Mouse (Mus musculus) MEL (cell line): Measurements from ENCODE around the gene Fgfr2. TPM values are rescaled to one million over a fixed set of nuclear protein-coding genes. Genes with fewer than 3 reads are reported as not detected.
A peak's percentile ranks its signal among the peaks of the same experiment; 100 is the strongest.

Source experiments
- DNase-seq: peaks from one replicate; pipeline ENCODE4 v3.0.0; 2011; ENCODE audit warnings: low read depth, low spot score
- H3K27ac ChIP-seq: 2 replicates; pipeline ENCODE4 v1.5.1; 2012; ENCODE audit warnings: low read depth, mild to moderate bottlenecking, control low read depth, low read length, moderate library complexity; ENCODE audit not compliant: control insufficient read depth
- H3K27me3 ChIP-seq, 2 experiments: fragments of 150-350 bp in 1 of 2; sonication (generic) in 1 of 2; 2 replicates each; pipeline ENCODE4 v1.6.1; 2012; ENCODE audit warnings: low read length in 2 of 2, mild to moderate bottlenecking in 2 of 2, improper control_type of control experiment in 1 of 2, moderate library complexity in 1 of 2; ENCODE audit not compliant: insufficient read depth in 2 of 2, control insufficient read depth in 1 of 2
- H3K36me3 ChIP-seq, 2 experiments: 2 replicates each; pipeline ENCODE4 v1.6.1; 2012 to 2014; ENCODE audit warnings: low read length in 2 of 2, improper control_type of control experiment in 1 of 2, inconsistent platforms in 1 of 2, mild to moderate bottlenecking in 1 of 2; ENCODE audit not compliant: insufficient read depth in 2 of 2, control insufficient read depth in 1 of 2
- H3K4me1 ChIP-seq, 2 experiments: fragments of 150-350 bp in 1 of 2; sonication (generic) in 1 of 2; 2 replicates each; pipeline ENCODE4 v1.6.1; 2012; ENCODE audit warnings: low read length in 2 of 2, improper control_type of control experiment in 1 of 2, mild to moderate bottlenecking in 1 of 2; ENCODE audit not compliant: insufficient read depth in 2 of 2, control insufficient read depth in 1 of 2
- H3K4me3 ChIP-seq, 2 experiments: fragments of 150-350 bp in 1 of 2; sonication (generic) in 1 of 2; 2 replicates each; pipeline ENCODE4 v1.5.1; 2012; ENCODE audit warnings: low read depth in 2 of 2, low read length in 2 of 2, mild to moderate bottlenecking in 2 of 2, moderate library complexity in 2 of 2, control low read depth in 1 of 2, improper control_type of control experiment in 1 of 2; ENCODE audit not compliant: control insufficient read depth in 1 of 2, insufficient read depth in 1 of 2
- H3K79me2 ChIP-seq: 2 replicates; pipeline ENCODE4 v1.6.1; 2012; ENCODE audit warnings: mild to moderate bottlenecking, low read length, moderate library complexity; ENCODE audit not compliant: control insufficient read depth, poor library complexity, insufficient read depth
- H3K9ac ChIP-seq: 2 replicates; pipeline ENCODE4 v1.6.1; 2012; ENCODE audit warnings: low read depth, mild to moderate bottlenecking, control low read depth, low read length, moderate library complexity; ENCODE audit not compliant: control insufficient read depth, poor library complexity, severe bottlenecking
- H3K9me3 ChIP-seq: fragments of 150-350 bp; sonication (generic); replicated peaks from 2 replicates; pipeline ENCODE4 v1.6.1; 2012; ENCODE audit warnings: mild to moderate bottlenecking, low read length, improper control_type of control experiment, moderate library complexity; ENCODE audit not compliant: insufficient read depth
- CHD1 ChIP-seq: IDR thresholded peaks from 2 replicates; pipeline ENCODE4 v1.6.1; 2012; ENCODE audit warnings: low read depth, mild to moderate bottlenecking, inconsistent platforms, low read length, improper control_type of control experiment
- CHD2 ChIP-seq: IDR thresholded peaks from 2 replicates; pipeline ENCODE4 v1.6.1; 2011; ENCODE audit warnings: low read length, improper control_type of control experiment
- CTCF ChIP-seq, 3 experiments: IDR thresholded peaks in 2 of 3; conservative IDR thresholded peaks in 1 of 3; 2 replicates each; pipeline ENCODE4 v1.5.1; 2011 to 2012; ENCODE audit warnings: low read length in 3 of 3, low read depth in 2 of 3, mild to moderate bottlenecking in 2 of 3, improper control_type of control experiment in 1 of 3, inconsistent platforms in 1 of 3, mixed read lengths in 1 of 3, moderate library complexity in 1 of 3; ENCODE audit not compliant: control insufficient read depth in 1 of 3, insufficient read depth in 1 of 3, poor library complexity in 1 of 3, severe bottlenecking in 1 of 3
- ELF1 ChIP-seq: IDR thresholded peaks from 2 replicates; pipeline ENCODE4 v1.6.1; 2014; ENCODE audit warnings: low read depth, mild to moderate bottlenecking, inconsistent platforms, low read length, improper control_type of control experiment, moderate library complexity
- EP300 ChIP-seq, 2 experiments: IDR thresholded peaks; 2 replicates each; pipeline ENCODE4 v1.6.1; 2011; ENCODE audit warnings: improper control_type of control experiment in 2 of 2, low read length in 2 of 2, low read depth in 1 of 2, mild to moderate bottlenecking in 1 of 2
- ETS1 ChIP-seq: IDR thresholded peaks from 2 replicates; pipeline ENCODE4 v1.6.1; 2012; ENCODE audit warnings: low read depth, mild to moderate bottlenecking, inconsistent platforms, low read length, improper control_type of control experiment, moderate library complexity
- GABPA ChIP-seq: IDR thresholded peaks from 2 replicates; pipeline ENCODE4 v1.6.1; 2012; ENCODE audit warnings: low read depth, mild to moderate bottlenecking, inconsistent platforms, low read length, improper control_type of control experiment, moderate library complexity
- HCFC1 ChIP-seq: IDR thresholded peaks from 2 replicates; pipeline ENCODE4 v1.6.1; 2012; ENCODE audit warnings: low read depth, mild to moderate bottlenecking, inconsistent platforms, low read length, improper control_type of control experiment, moderate library complexity
- KAT2A ChIP-seq: conservative IDR thresholded peaks from 2 replicates; pipeline ENCODE4 v1.6.1; 2012; ENCODE audit warnings: low read depth, low read length, improper control_type of control experiment, inconsistent platforms
- MAFK ChIP-seq: IDR thresholded peaks from 2 replicates; pipeline ENCODE4 v1.6.1; 2011; ENCODE audit warnings: low read depth, mild to moderate bottlenecking, low read length, improper control_type of control experiment, borderline replicate concordance
- MAX ChIP-seq: IDR thresholded peaks from 2 replicates; pipeline ENCODE4 v1.6.1; 2011; ENCODE audit warnings: low read length, improper control_type of control experiment
- MAZ ChIP-seq: IDR thresholded peaks from 2 replicates; pipeline ENCODE4 v1.6.1; 2012; ENCODE audit warnings: low read depth, mild to moderate bottlenecking, inconsistent platforms, low read length, improper control_type of control experiment
- MEF2A ChIP-seq: IDR thresholded peaks from 2 replicates; pipeline ENCODE4 v1.6.1; 2014; ENCODE audit warnings: low read depth, mild to moderate bottlenecking, inconsistent platforms, low read length, improper control_type of control experiment; ENCODE audit not compliant: poor library complexity, insufficient replicate concordance, severe bottlenecking; ENCODE audit errors: extremely low read depth
- MYC ChIP-seq: IDR thresholded peaks from 2 replicates; pipeline ENCODE4 v1.6.1; 2011; ENCODE audit warnings: low read depth, mild to moderate bottlenecking, low read length, improper control_type of control experiment, moderate library complexity
- NELFE ChIP-seq: IDR thresholded peaks from 2 replicates; pipeline ENCODE4 v1.6.1; 2011; ENCODE audit warnings: low read depth, low read length, improper control_type of control experiment
- POLR2AphosphoS5 ChIP-seq: IDR thresholded peaks from 2 replicates; pipeline ENCODE4 v1.6.1; 2012; ENCODE audit warnings: low read depth, borderline replicate concordance, mild to moderate bottlenecking, inconsistent platforms, low read length, moderate library complexity, mixed read lengths
- RCOR1 ChIP-seq: IDR thresholded peaks from 2 replicates; pipeline ENCODE4 v1.6.1; 2012; ENCODE audit warnings: low read depth, mild to moderate bottlenecking, inconsistent platforms, low read length, improper control_type of control experiment
- SIN3A ChIP-seq: IDR thresholded peaks from 2 replicates; pipeline ENCODE4 v1.6.1; 2012; ENCODE audit warnings: low read length, improper control_type of control experiment, inconsistent platforms
- USF1 ChIP-seq: IDR thresholded peaks from 2 replicates; pipeline ENCODE4 v1.6.1; 2014; ENCODE audit warnings: low read depth, mild to moderate bottlenecking, inconsistent platforms, low read length, improper control_type of control experiment, moderate library complexity
- ZKSCAN1 ChIP-seq: IDR thresholded peaks from 2 replicates; pipeline ENCODE4 v1.6.1; 2012; ENCODE audit warnings: low read depth, mild to moderate bottlenecking, inconsistent platforms, low read length, improper control_type of control experiment, moderate library complexity
- polyA plus RNA-seq, 2 experiments: library from polyadenylated mRNA; stranded (reverse) in 1 of 2; unstranded in 1 of 2; fragments of >175 nt in 1 of 2; fragments of >200 nt in 1 of 2; gene quantifications; 2 replicates each; pipeline versions ENCODE4 v1.2.1 to v1.2.4; 2012; ENCODE audit warnings: low replicate concordance in 2 of 2, low read depth in 1 of 2; ENCODE audit not compliant: insufficient read length in 2 of 2, insufficient read depth in 1 of 2, missing spikeins in 1 of 2
- total RNA-seq: library from RNA; depleted of rRNA; stranded (reverse); fragments of 300-350 nt; gene quantifications from 2 replicates; pipeline ENCODE4 v1.2.3, GENCODE M21; 2012

Fgfr2 gene
- total and polyA plus RNA-seq, 3 experiments, result not detected

DNA sequence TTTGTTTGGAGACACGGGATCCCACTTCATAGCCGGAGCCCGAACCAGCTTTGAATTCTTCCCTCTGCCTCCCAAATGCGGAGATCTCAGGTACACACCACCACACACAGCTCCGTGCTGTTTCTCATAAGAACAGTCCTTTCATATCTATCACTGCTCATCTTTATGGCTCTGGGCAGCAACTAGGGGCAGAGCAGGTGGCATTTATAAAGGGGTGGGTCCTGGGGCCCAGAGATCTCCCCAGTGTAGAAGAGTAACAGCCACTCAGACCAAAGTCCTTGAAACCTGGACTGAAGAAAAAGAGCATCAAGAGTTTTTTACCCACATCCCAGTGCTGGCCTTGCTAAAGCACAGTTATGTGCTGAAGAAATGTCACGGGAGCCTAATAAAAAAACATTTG is 542.6 kb downstream of the Fgfr2 start:
- H3K27ac ChIP-seq, result no peak overlapping the region
- peaks cover 0 to 6% of the 10 kb centered on the region in 2 experiments; a peak in 2 of 4 replicates for H3K4me1 ChIP-seq
- H3K27me3 ChIP-seq, result no peaks in the 10 kb centered on the region
- peaks cover 1% of the 10 kb centered on the region; the same call in 1 of the 2 replicates for H3K79me2 ChIP-seq
- TF ChIP-seq MAFK (no peak), GABPA (no peak), MAX (no peak), EP300 (IDR thresholded peaks at IDR 0.05; ENCODE audit: low read depth in 1 of 2, low read length in 2 of 2) (no peak), SIN3A (no peak), CTCF (IDR thresholded peaks at IDR 0.05 in 2 of 3, conservative IDR thresholded peaks at IDR 0.05 in 1 of 3; ENCODE audit: control insufficient read depth in 1 of 3, insufficient read depth in 1 of 3, low read depth in 2 of 3, low read length in 3 of 3, poor library complexity in 1 of 3, severe bottlenecking in 1 of 3) (no peak), POLR2AphosphoS5 (no peak), HCFC1 (no peak), NELFE (no peak), MYC (no peak), USF1 (no peak), MEF2A (no peak), CHD2 (no peak), ZKSCAN1 (no peak), ETS1 (no peak), ELF1 (no peak), CHD1 (no peak), KAT2A (no peak), MAZ (no peak)
- DNase-seq, result no peak
- no peaks in the 10 kb centered on the region for H3K9me3 ChIP-seq
- peaks cover 0 to 2% of the 10 kb centered on the region in 2 experiments; a peak in 1 of 4 replicates for H3K36me3 ChIP-seq
- no peak overlapping the region for H3K4me3 ChIP-seq
- no peak overlapping the region for H3K9ac ChIP-seq

DNA sequence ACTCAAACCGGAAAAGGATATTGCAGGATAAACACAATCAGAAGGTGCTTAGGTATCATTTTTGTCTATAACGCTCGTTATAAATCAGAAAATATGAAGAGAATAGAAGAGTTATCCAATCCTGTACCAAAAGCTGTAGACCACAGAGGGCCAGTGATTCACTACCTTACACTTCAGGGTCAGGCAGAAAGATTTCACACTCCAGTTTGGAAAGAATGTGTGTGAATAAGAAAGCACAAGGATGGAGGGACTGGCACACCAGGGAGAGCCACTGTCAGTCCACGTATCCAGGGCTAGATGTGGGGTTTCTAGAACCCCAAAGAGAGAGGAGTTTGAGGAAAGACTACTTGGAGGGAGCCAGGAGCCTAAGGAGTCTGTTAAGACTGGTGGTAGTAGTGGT is 546.3 kb downstream of the Fgfr2 start:
- H3K9me3 ChIP-seq, result no peaks in the 10 kb centered on the region
- H3K4me1 ChIP-seq, result peaks cover 20 to 22% of the 10 kb centered on the region in 2 experiments
- TF ChIP-seq RCOR1 (0 out of 2 replicates have a peak, but pooled peaks have one; percentile 29), SIN3A (no peak), CTCF (IDR thresholded peaks at IDR 0.05 in 2 of 3, conservative IDR thresholded peaks at IDR 0.05 in 1 of 3; ENCODE audit: control insufficient read depth in 1 of 3, insufficient read depth in 1 of 3, low read depth in 2 of 3, low read length in 3 of 3, poor library complexity in 1 of 3, severe bottlenecking in 1 of 3) (no peak), MYC (no peak)
- no peak for DNase-seq
- H3K36me3 ChIP-seq, result peaks cover 0 to 29% of the 10 kb centered on the region in 2 experiments; a peak in 2 of 4 replicates
- H3K27ac ChIP-seq, result peak overlapping the region; percentile 86
- peak overlapping the region; percentile 55 to 67 for H3K4me3 ChIP-seq
- H3K9ac ChIP-seq, result peak overlapping the region; percentile 71
- H3K27me3 ChIP-seq, result no peaks in the 10 kb centered on the region
- H3K79me2 ChIP-seq, result peaks cover 24% of the 10 kb centered on the region
